Mouse (Mus musculus): ENCODE results near the gene Ppp1r2. TPM values are rescaled to one million over a fixed set of nuclear protein-coding genes. Genes with fewer than 3 reads are reported as not detected.

The Ppp1r2 gene
- polyA plus RNA-seq, 1 experiment: 67.2 TPM

DNA sequence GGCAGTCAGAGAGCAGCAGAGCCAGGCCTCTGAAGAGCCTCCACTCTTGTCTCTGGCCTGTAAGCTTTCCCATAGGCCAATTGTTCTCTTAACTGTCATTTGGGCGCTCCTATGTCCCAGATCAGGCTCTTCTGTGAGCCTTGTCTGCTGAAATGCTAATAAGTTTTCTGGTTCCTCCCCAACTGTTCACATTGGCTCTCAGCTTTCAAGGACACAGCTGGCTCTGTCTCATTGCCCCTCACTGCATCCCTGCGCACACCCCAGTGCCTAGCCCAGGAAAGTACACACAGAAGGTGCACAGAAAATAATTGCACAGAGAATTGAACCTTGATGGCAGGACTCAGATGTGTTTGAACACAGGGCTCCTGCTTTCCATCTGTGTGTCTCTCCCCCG is 24.9 kb upstream of the Ppp1r2 start:
- WGBS: 39% methylated on average over 3 of the region's 3 CpGs
- no peak for DNase-seq
- Histone ChIP-seq H3K27ac (ENCODE audit: insufficient read depth, low read length) (no peak overlapping the region), H3K4me1 (ENCODE audit: control insufficient read depth, insufficient read depth, low read length) (no peaks in the 10 kb centered on the region), H3K27me3 (ENCODE audit: control insufficient read depth, insufficient read depth, low read length) (no peaks in the 10 kb centered on the region), H3K4me3 (replicated peaks; ENCODE audit: insufficient read depth, low read depth, low read length) (no peak overlapping the region)
- TF ChIP-seq POLR2A (IDR thresholded peaks at IDR 0.05; ENCODE audit: borderline replicate concordance, insufficient read depth, low read length) (no peak), CTCF (IDR thresholded peaks at IDR 0.05; ENCODE audit: borderline replicate concordance, insufficient read depth, low read depth, low read length) (no peak)

DNA sequence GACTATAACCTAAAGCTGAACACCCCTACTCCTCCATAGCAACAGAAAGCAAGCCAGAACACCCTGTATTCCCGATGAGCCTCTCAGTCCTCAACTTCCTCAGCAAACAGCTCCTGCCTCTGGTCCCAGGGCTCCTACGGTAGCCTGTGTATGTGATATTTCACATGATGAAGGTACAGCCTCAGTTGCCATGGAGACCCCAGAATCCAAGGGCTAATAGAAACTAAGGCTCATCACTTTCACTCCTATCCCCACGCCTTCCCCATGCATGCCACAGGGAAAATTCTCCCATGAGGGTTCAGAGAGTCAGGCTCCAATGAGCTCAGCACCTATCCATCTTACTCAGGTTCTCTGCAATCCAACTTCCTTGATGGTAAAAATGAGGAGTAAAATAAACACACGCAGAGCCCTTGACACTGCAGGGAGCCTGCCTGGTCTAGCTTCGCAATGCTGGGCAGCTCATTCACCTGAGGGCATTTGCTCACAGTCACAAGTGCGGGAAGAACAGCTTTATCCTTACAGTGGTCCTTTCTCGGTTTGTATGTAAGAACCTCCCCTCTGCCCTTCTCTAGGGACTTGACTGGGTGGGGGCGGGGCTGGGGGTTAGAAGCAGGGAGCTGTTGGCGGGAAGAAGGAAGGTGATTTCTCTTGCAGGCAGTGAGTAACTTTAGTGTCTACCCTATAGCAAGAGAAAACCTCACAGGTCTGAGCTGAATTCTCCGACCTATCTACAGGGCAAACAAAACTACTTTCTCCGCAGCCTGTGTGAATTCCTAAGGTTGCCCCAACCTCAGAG is 24.3 kb upstream of the Ppp1r2 start:
- H3K27me3 ChIP-seq (ENCODE audit: control insufficient read depth, insufficient read depth, low read length): no peaks in the 10 kb centered on the region
- 64% methylated on average over 11 of the region's 11 CpGs for WGBS
- no peak for DNase-seq
- TF ChIP-seq CTCF (IDR thresholded peaks at IDR 0.05; ENCODE audit: borderline replicate concordance, insufficient read depth, low read depth, low read length) (no peak), POLR2A (IDR thresholded peaks at IDR 0.05; ENCODE audit: borderline replicate concordance, insufficient read depth, low read length) (no peak)
- no peak overlapping the region for H3K27ac ChIP-seq (ENCODE audit: insufficient read depth, low read length)
- H3K4me1 ChIP-seq (ENCODE audit: control insufficient read depth, insufficient read depth, low read length): no peaks in the 10 kb centered on the region
- H3K4me3 ChIP-seq (replicated peaks; ENCODE audit: insufficient read depth, low read depth, low read length): no peak overlapping the region

DNA sequence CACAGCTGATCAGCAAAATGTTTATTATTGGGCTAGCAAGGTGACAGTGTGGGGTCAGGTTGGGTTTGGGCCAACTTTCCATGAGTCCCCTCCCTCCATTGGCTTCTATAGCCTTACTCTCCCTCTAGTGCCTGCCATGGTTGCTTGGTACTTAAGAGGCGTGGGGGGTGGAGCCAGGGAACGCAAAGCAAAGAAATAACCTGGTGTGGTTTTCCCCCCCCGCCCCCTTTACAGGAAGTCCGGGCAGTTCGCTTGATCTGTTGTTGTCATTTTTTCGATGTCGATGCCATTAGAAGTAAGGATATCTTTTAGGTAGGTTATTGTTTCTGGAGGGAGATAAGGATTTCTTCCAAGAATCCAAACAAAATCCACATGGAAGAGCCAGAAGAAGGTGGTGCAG is 22.0 kb upstream of the Ppp1r2 start:
- H3K4me3 ChIP-seq (replicated peaks; ENCODE audit: insufficient read depth, low read depth, low read length): no peak overlapping the region

DNA sequence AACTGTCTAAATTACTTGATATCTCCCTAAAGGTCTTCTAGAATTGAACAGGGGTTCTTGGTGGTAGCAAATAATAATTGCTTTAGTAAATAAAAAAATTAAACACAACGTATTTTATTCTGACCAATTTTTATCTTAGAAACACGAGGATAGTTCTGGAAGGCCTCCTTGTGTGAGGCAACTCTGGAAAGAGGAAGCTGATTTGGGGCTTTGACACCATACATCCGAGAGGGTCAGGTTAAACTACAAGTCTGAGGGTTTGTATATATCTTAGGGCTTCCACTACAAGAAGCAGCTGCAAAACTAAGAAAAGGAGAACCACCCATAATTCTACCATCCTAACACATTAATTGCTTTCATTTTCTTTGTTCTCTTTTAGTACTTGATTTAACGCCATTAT is 18.7 kb upstream of the Ppp1r2 start:
- 85% methylated on average over 4 of the region's 4 CpGs for WGBS
- no peaks in the 10 kb centered on the region for H3K27me3 ChIP-seq (ENCODE audit: control insufficient read depth, insufficient read depth, low read length)
- H3K4me3 ChIP-seq (replicated peaks; ENCODE audit: insufficient read depth, low read depth, low read length): no peak overlapping the region
- no peak overlapping the region for H3K27ac ChIP-seq (ENCODE audit: insufficient read depth, low read length)
- DNase-seq: no peak
- H3K4me1 ChIP-seq (ENCODE audit: control insufficient read depth, insufficient read depth, low read length): no peaks in the 10 kb centered on the region
- TF ChIP-seq POLR2A (IDR thresholded peaks at IDR 0.05; ENCODE audit: borderline replicate concordance, insufficient read depth, low read length) (no peak), CTCF (IDR thresholded peaks at IDR 0.05; ENCODE audit: borderline replicate concordance, insufficient read depth, low read depth, low read length) (no peak)

More for the DNA sequence above, 22.0 kb upstream of the Ppp1r2 start:
- WGBS: 93% methylated on average over 7 of the region's 7 CpGs
- H3K4me1 ChIP-seq (ENCODE audit: control insufficient read depth, insufficient read depth, low read length): no peaks in the 10 kb centered on the region
- no peak for DNase-seq
- no peaks in the 10 kb centered on the region for H3K27me3 ChIP-seq (ENCODE audit: control insufficient read depth, insufficient read depth, low read length)
- H3K27ac ChIP-seq (ENCODE audit: insufficient read depth, low read length): no peak overlapping the region
- TF ChIP-seq CTCF (IDR thresholded peaks at IDR 0.05; ENCODE audit: borderline replicate concordance, insufficient read depth, low read depth, low read length) (no peak), POLR2A (IDR thresholded peaks at IDR 0.05; ENCODE audit: borderline replicate concordance, insufficient read depth, low read length) (no peak)

DNA sequence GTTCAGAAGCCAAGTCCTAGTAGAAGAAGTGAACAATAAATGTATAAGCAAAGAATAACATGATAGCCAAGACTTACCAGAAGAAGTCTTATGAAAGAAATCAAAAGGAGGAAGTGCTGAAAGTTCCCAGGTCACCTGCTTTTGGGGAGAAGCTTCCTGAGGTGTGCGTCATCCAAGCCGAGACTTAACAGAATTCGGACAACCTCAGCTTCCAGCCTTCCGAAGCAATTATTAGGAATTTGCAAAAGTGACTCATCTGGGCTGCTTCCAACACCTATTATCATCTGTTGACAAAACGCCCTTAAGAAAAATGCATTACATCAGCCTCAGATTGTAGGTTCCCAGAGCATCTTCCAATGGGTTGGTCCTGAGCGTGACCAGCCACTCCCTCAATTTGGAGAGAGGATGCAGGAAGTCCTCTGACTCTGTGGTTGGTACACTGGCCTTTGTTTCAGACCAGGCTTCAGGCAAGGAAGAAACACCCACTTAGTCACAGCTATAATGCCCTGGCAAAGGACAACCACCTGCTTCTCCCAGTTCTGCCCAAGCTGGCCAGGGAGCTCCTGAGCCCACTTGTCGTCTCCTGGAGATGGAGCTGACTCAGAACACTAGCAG is 15.8 kb upstream of the Ppp1r2 start:
- no peak overlapping the region for H3K4me3 ChIP-seq (replicated peaks; ENCODE audit: insufficient read depth, low read depth, low read length)
- H3K4me1 ChIP-seq (ENCODE audit: control insufficient read depth, insufficient read depth, low read length): no peaks in the 10 kb centered on the region
- no peak for DNase-seq
- WGBS: 69% methylated on average over 7 of the region's 7 CpGs
- H3K27ac ChIP-seq (ENCODE audit: insufficient read depth, low read length): no peak overlapping the region
- TF ChIP-seq CTCF (IDR thresholded peaks at IDR 0.05; ENCODE audit: borderline replicate concordance, insufficient read depth, low read depth, low read length) (no peak), POLR2A (IDR thresholded peaks at IDR 0.05; ENCODE audit: borderline replicate concordance, insufficient read depth, low read length) (no peak)
- H3K27me3 ChIP-seq (ENCODE audit: control insufficient read depth, insufficient read depth, low read length): no peaks in the 10 kb centered on the region

DNA sequence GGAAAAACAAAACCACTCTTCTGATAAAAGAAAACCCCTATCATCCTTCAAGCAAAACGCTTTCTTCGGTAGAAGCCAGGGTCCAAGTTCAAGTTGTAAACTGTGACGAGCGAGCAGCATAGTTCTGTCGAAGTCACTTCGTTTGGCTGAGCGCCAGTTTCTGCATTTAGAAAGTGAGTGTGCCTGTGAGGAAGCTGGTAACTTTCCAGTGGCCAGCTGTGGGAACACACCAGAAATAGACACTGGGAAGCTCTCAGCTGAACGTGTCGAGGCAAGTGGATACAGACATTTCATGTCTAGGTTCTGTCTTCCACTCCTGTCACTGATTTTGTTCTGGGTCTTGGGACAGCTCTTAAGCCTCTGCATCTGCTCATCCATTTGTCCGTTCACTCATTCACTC is 15.2 kb upstream of the Ppp1r2 start:
- peak in 1 of 2 experiments; percentile 25 for DNase-seq
- TF ChIP-seq POLR2A (IDR thresholded peaks at IDR 0.05; ENCODE audit: borderline replicate concordance, insufficient read depth, low read length) (no peak), CTCF (IDR thresholded peaks at IDR 0.05; ENCODE audit: borderline replicate concordance, insufficient read depth, low read depth, low read length) (no peak)
- Histone ChIP-seq H3K4me3 (replicated peaks; ENCODE audit: insufficient read depth, low read depth, low read length) (no peak overlapping the region), H3K27me3 (ENCODE audit: control insufficient read depth, insufficient read depth, low read length) (no peaks in the 10 kb centered on the region), H3K4me1 (ENCODE audit: control insufficient read depth, insufficient read depth, low read length) (no peaks in the 10 kb centered on the region), H3K27ac (ENCODE audit: insufficient read depth, low read length) (no peak overlapping the region)
- 27% methylated on average over 10 of the region's 10 CpGs for WGBS

DNA sequence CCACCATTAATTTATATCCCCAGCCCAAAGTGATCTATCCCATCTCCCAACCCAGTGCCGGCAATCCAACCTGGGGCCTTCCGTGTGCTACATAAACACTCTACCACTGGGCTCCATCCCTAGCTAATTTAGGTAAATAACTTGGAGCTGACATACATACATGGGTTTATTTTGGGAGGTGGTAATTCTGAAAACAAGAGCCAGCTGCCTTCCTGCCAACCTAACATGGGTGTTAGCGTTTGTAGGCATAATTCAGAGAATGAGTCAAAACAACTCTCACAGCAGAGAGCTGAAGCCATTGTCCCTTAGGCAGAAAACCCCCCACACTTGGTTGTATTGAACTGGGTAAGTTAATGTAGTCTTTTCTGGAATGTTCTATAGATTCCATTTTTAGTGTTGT is 12.6 kb upstream of the Ppp1r2 start:
- no peak overlapping the region for H3K27ac ChIP-seq (ENCODE audit: insufficient read depth, low read length)
- no peak overlapping the region for H3K4me3 ChIP-seq (replicated peaks; ENCODE audit: insufficient read depth, low read depth, low read length)
- DNase-seq: no peak
- H3K27me3 ChIP-seq (ENCODE audit: control insufficient read depth, insufficient read depth, low read length): no peaks in the 10 kb centered on the region
- H3K4me1 ChIP-seq (ENCODE audit: control insufficient read depth, insufficient read depth, low read length): no peaks in the 10 kb centered on the region
- 78% methylated on average over 3 of the region's 3 CpGs for WGBS
- TF ChIP-seq POLR2A (IDR thresholded peaks at IDR 0.05; ENCODE audit: borderline replicate concordance, insufficient read depth, low read length): no peak
- no peak for TF ChIP-seq CTCF (IDR thresholded peaks at IDR 0.05; ENCODE audit: borderline replicate concordance, insufficient read depth, low read depth, low read length)

Data from cerebellum, adult 2 months (tissue).